ENCODE assay signal across 8 mouse cellular contexts in the genomic region with DNA sequence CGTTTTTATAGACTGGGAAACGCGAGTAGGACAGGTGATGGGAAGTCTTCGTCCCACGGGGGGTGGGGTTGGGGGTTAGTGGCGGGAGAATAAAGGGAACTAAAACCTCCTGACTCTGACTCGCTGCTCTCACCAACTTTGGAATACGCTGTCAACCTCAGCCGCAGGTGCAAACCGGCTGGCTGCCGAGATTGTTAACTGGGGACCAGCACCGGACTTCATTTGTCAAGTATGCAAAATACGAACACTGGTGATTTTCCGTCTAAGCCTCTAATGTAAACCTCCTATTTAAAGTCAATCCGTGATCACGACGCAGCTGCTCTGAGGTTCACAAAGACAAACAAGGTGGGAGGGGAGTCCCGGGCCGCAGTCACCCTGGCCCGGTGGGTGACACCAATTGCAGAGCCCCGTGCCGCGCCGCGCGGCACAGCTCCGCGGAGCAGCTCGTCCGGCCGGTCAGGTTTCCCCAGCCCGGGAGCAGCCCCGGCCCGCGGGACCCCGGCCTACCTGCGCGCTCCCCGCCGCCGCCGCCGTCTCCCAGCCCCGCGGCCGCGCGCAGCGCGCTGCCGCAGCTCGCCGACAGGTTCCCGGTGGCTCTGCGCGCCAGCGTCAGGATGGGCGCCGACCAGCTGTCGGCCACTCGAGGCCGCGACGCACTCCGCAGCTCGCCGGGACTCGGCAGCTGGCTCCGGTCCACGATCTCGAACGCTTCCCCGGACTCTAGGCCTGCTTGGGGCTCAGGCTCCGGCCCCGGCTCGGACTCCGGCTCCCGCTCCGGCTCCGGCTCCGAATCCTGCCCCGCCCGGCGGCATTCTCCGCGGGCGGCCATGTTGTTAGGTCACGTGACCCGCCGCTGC. TPM values are rescaled to one million over a fixed set of nuclear protein-coding genes. Genes with fewer than 3 reads are reported as not detected.
DNase-seq lines count a peak whose midpoint lies in the region; ATAC-seq lines count a peak whose summit lies in the region.

A gene (minus strand): TSS at position 849 of the 857 bp plus-strand sequence.

- ATAC-seq in CD4-positive, CD25-positive, alpha-beta regulatory T cell, adult 4 months, result peak; percentile 82
- ATAC-seq in heart, embryonic 14.5 days (ENCODE audit: insufficient number of reproducible peaks, insufficient read depth, low FRiP score, low read depth), result peak; percentile 78
- peak; percentile 81 for ATAC-seq in liver, embryonic 12.5 days

- H3K27ac ChIP-seq in brown adipose tissue, adult 24 weeks (replicated peaks; ENCODE audit: low read depth, low read length), result peak within 1 kb of the TSS; percentile 91
- H3K27ac ChIP-seq in forebrain, embryonic 10.5 days, result peak within 1 kb of the TSS; percentile 99
- peak within 1 kb of the TSS; percentile 91 to 94 for H3K27ac ChIP-seq in heart, embryonic 14.5 days (replicated peaks in 1 of 2; ENCODE audit: control insufficient read depth in 1 of 2, insufficient read depth in 1 of 2, low read depth in 2 of 2, low read length in 2 of 2)
- H3K27ac ChIP-seq in liver, embryonic 12.5 days, result peak within 1 kb of the TSS; percentile 89

- peak within 1 kb of the TSS; percentile 85 for H3K4me3 ChIP-seq in brown adipose tissue, adult 24 weeks (ENCODE audit: insufficient read depth, low read depth, low read length)
- peak within 1 kb of the TSS; percentile 79 for H3K4me3 ChIP-seq in forebrain, embryonic 10.5 days
- H3K4me3 ChIP-seq in heart, embryonic 14.5 days (ENCODE audit: control insufficient read depth in 1 of 2, insufficient read depth in 1 of 2, low read depth in 1 of 2, low read length in 2 of 2), result peak within 1 kb of the TSS; percentile 81 to 84
- peak within 1 kb of the TSS; percentile 81 for H3K4me3 ChIP-seq in liver, embryonic 12.5 days

- peak within 1 kb of the TSS; percentile 93 for H3K9ac ChIP-seq in heart, embryonic 14.5 days (ENCODE audit: low read length)
- peak within 1 kb of the TSS; percentile 86 for H3K9ac ChIP-seq in liver, embryonic 12.5 days

- DNase-seq in forebrain, embryonic 10.5 days (ENCODE audit: extremely low spot score, low spot score), result peak; percentile 84
- DNase-seq in kidney, postnatal 10 days, result peak; percentile 93
- peak; percentile 89 for DNase-seq in naive thymus-derived CD4-positive, alpha-beta T cell, adult 2 months (ENCODE audit: low read depth)
- DNase-seq in splenic B cell, adult 2 months (ENCODE audit: low read depth, low spot score), result peak; percentile 85

- H3K9me3 ChIP-seq in forebrain, embryonic 10.5 days, result no peaks in the 10 kb centered on the region
- H3K9me3 ChIP-seq in heart, embryonic 14.5 days (ENCODE audit: control insufficient read depth, low read length), result no peaks in the 10 kb centered on the region
- H3K9me3 ChIP-seq in liver, embryonic 12.5 days (replicated peaks), result no peaks in the 10 kb centered on the region

- no peaks in the 10 kb centered on the region; the same call in 1 of the 2 replicates for H3K27me3 ChIP-seq in forebrain, embryonic 10.5 days (ENCODE audit: poor library complexity, severe bottlenecking)
- H3K27me3 ChIP-seq in heart, embryonic 14.5 days (ENCODE audit: control insufficient read depth, insufficient read depth, low read length), result no peaks in the 10 kb centered on the region
- no peaks in the 10 kb centered on the region for H3K27me3 ChIP-seq in liver, embryonic 12.5 days (replicated peaks)
- H3K27me3 ChIP-seq in splenic B cell, adult 2 months (ENCODE audit: control insufficient read depth, insufficient read depth, low read length, poor library complexity, severe bottlenecking), result no peaks in the 10 kb centered on the region

- H3K4me2 ChIP-seq in heart, embryonic 14.5 days (ENCODE audit: low read length), result peak within 1 kb of the TSS; percentile 80
- peak within 1 kb of the TSS; percentile 81 for H3K4me2 ChIP-seq in liver, embryonic 12.5 days

- WGBS in forebrain, embryonic 10.5 days, result under 1% methylated on average over 90 of the region's 90 CpGs
- WGBS in heart, embryonic 14.5 days, result under 1% methylated on average over 90 of the region's 90 CpGs
- WGBS in liver, embryonic 12.5 days (ENCODE audit: insufficient replicate concordance), result under 1% methylated on average over 90 of the region's 90 CpGs

- H3K36me3 ChIP-seq in forebrain, embryonic 10.5 days (replicated peaks), result no peaks in the 10 kb centered on the region
- H3K36me3 ChIP-seq in heart, embryonic 14.5 days (ENCODE audit: control insufficient read depth, insufficient read depth, low read length), result no peaks in the 10 kb centered on the region
- H3K36me3 ChIP-seq in liver, embryonic 12.5 days, result no peaks in the 10 kb centered on the region
- H3K36me3 ChIP-seq in splenic B cell, adult 2 months (ENCODE audit: control insufficient read depth, insufficient read depth, low read length, poor library complexity, severe bottlenecking), result no peaks in the 10 kb centered on the region

- 0 out of 2 replicates have a peak, but pooled peaks cover 2% of the 10 kb centered on the region for H3K4me1 ChIP-seq in brown adipose tissue, adult 24 weeks (ENCODE audit: control insufficient read depth, insufficient read depth, insufficient read length, low read length)
- peaks cover 19% of the 10 kb centered on the region for H3K4me1 ChIP-seq in forebrain, embryonic 10.5 days
- H3K4me1 ChIP-seq in heart, embryonic 14.5 days (ENCODE audit: control insufficient read depth in 2 of 2, insufficient read depth in 2 of 2, low read length in 2 of 2), result peaks cover 4% of the 10 kb centered on the region in 2 experiments; a peak in 3 of 4 replicates
- H3K4me1 ChIP-seq in liver, embryonic 12.5 days, result peaks cover 35% of the 10 kb centered on the region

RNA-seq across cellular contexts. Expression of the gene that starts here (rescaled TPM):
- polyA plus RNA-seq in CD4-positive, CD25-positive, alpha-beta regulatory T cell, adult 4 months (2017; shearing (Covaris generic)), result 10 to 100 TPM; 11.9 to 15.4 TPM
- polyA plus RNA-seq in brown adipose tissue, adult 24 weeks (2012; ENCODE audit: insufficient read depth, insufficient read length, missing spikeins), result 17.2 and 19.5 TPM in 2 replicates
- 23.1 and 24.0 TPM in 2 replicates for polyA plus RNA-seq in forebrain, embryonic 10.5 days (2016; fragmentation: Nextera tagmentation; extraction: Ambion mirVana)
- 27.1 and 28.6 TPM in 2 replicates for polyA plus RNA-seq in heart, embryonic 14.5 days (2014; fragmentation: Nextera tagmentation; extraction: Ambion mirVana)
- 12.0 and 12.8 TPM in 2 replicates for polyA plus RNA-seq in liver, embryonic 12.5 days (2016; fragmentation: Nextera tagmentation; extraction: Ambion mirVana)

Comparison
In these comparisons a context has a peak if more than half of its experiments do, and no peak if none do; other contexts are left out.
1. Peak in every context shown above with its lines: DNase-seq, ATAC-seq, H3K4me3 ChIP-seq and H3K27ac ChIP-seq.